Mouse (Mus musculus): Measurements from ENCODE around the gene Scg3. TPM values are rescaled to one million over a fixed set of nuclear protein-coding genes. Genes with fewer than 3 reads are reported as not detected.

The Scg3 gene
- 0.13 and 0.78 TPM in 2 replicates for polyA plus RNA-seq (2016; fragmentation: Nextera tagmentation; extraction: Ambion mirVana)

GRCm38 (mm10) chr9:75683426-75684191, at the start of gene Scg3:
TSS of gene Scg3 (minus strand) at chr9:75684056.
- no peaks in the 10 kb centered on the region; the same call in 1 of the 2 replicates for H3K27me3 ChIP-seq
- no peak within 1 kb of the TSS for H3K27ac ChIP-seq
- H3K4me1 ChIP-seq (replicated peaks): peaks cover 6% of the 10 kb centered on the region; the same call in 1 of the 2 replicates
- peak within 1 kb of the TSS; percentile 29 for H3K4me3 ChIP-seq (replicated peaks)
- peak within 1 kb of the TSS; percentile 57 for H3K4me2 ChIP-seq
- no peaks in the 10 kb centered on the region for H3K36me3 ChIP-seq
- ATAC-seq (ENCODE audit: insufficient number of reproducible peaks, insufficient read depth, low FRiP score, low TSS enrichment, low read depth): peak; percentile 86
- WGBS: 10% methylated on average over 42 of the region's 42 CpGs
- no peak within 1 kb of the TSS for H3K9ac ChIP-seq (replicated peaks)
- no peaks in the 10 kb centered on the region for H3K9me3 ChIP-seq

- 39% methylated on average over 11 of the region's 11 CpGs for WGBS
These were observed 36.3 kb upstream of the Scg3 start for GRCm38 (mm10) chr9:75719952-75720687.

GRCm38 (mm10) chr9:75719481-75719880, 35.6 kb upstream of the Scg3 start:
- Histone ChIP-seq H3K27ac (0 out of 2 replicates have a peak overlapping the region, but pooled peaks have one; percentile 1), H3K36me3 (no peaks in the 10 kb centered on the region), H3K9ac (replicated peaks) (no peak overlapping the region), H3K4me3 (replicated peaks) (no peak overlapping the region), H3K9me3 (no peaks in the 10 kb centered on the region), H3K27me3 (no peaks in the 10 kb centered on the region), H3K4me1 (replicated peaks) (peaks cover 7% of the 10 kb centered on the region; the same call in 1 of the 2 replicates), H3K4me2 (no peak overlapping the region)
- 44% methylated on average over 3 of the region's 3 CpGs for whole genome bisulfite sequencing
- ATAC-seq (ENCODE audit: insufficient number of reproducible peaks, insufficient read depth, low FRiP score, low TSS enrichment, low read depth): no peak; the same call in 1 of the 2 replicates

More at GRCm38 (mm10) chr9:75719952-75720687, 36.3 kb upstream of the Scg3 start:
- no peak overlapping the region for H3K9ac ChIP-seq (replicated peaks)
- H3K4me1 ChIP-seq (replicated peaks): peaks cover 7% of the 10 kb centered on the region; the same call in 1 of the 2 replicates
- 0 out of 2 replicates have a peak overlapping the region, but pooled peaks have one; percentile 1 for H3K27ac ChIP-seq
- no peak overlapping the region for H3K4me3 ChIP-seq (replicated peaks)
- H3K4me2 ChIP-seq: no peak overlapping the region
- H3K36me3 ChIP-seq: no peaks in the 10 kb centered on the region
- no peaks in the 10 kb centered on the region for H3K27me3 ChIP-seq
- ATAC-seq (ENCODE audit: insufficient number of reproducible peaks, insufficient read depth, low FRiP score, low TSS enrichment, low read depth): peak; percentile 75; the same call in 1 of the 2 replicates
- H3K9me3 ChIP-seq: no peaks in the 10 kb centered on the region

- H3K4me3 ChIP-seq (replicated peaks): no peak overlapping the region
- H3K36me3 ChIP-seq: no peaks in the 10 kb centered on the region
- H3K27ac ChIP-seq: no peak overlapping the region
- 85% methylated on average over 3 of the region's 3 CpGs for WGBS
- no peak overlapping the region for H3K9ac ChIP-seq (replicated peaks)
- H3K4me1 ChIP-seq (replicated peaks): peaks cover 6% of the 10 kb centered on the region; the same call in 1 of the 2 replicates
- H3K4me2 ChIP-seq: no peak overlapping the region
- 0 out of 2 replicates have a peak, but pooled peaks cover 3% of the 10 kb centered on the region for H3K9me3 ChIP-seq
- no peak for ATAC-seq (ENCODE audit: insufficient number of reproducible peaks, insufficient read depth, low FRiP score, low TSS enrichment, low read depth)
- no peaks in the 10 kb centered on the region; the same call in 1 of the 2 replicates for H3K27me3 ChIP-seq
These were observed 916 bp upstream of the Scg3 start for GRCm38 (mm10) chr9:75684772-75685171.

GRCm38 (mm10) chr9:75684292-75684691, 436 bp upstream of the Scg3 start:
- Histone ChIP-seq H3K4me2 (peak overlapping the region; percentile 57), H3K9ac (replicated peaks) (no peak overlapping the region), H3K9me3 (no peaks in the 10 kb centered on the region), H3K36me3 (no peaks in the 10 kb centered on the region), H3K4me1 (replicated peaks) (peaks cover 6% of the 10 kb centered on the region; the same call in 1 of the 2 replicates), H3K4me3 (replicated peaks) (peak overlapping the region; percentile 29), H3K27ac (no peak overlapping the region), H3K27me3 (no peaks in the 10 kb centered on the region; the same call in 1 of the 2 replicates)
- 78% methylated on average over 4 of the region's 4 CpGs for WGBS
- no peak for ATAC-seq (ENCODE audit: insufficient number of reproducible peaks, insufficient read depth, low FRiP score, low TSS enrichment, low read depth)

- H3K9me3 ChIP-seq: no peaks in the 10 kb centered on the region
- H3K27ac ChIP-seq: no peak overlapping the region
- no peak for ATAC-seq (ENCODE audit: insufficient number of reproducible peaks, insufficient read depth, low FRiP score, low TSS enrichment, low read depth)
- no peaks in the 10 kb centered on the region; the same call in 1 of the 2 replicates for H3K27me3 ChIP-seq
- H3K4me3 ChIP-seq (replicated peaks): no peak overlapping the region
- peaks cover 6% of the 10 kb centered on the region; the same call in 1 of the 2 replicates for H3K4me1 ChIP-seq (replicated peaks)
- no peaks in the 10 kb centered on the region for H3K36me3 ChIP-seq
- 86% methylated on average over 5 of the region's 5 CpGs for WGBS
- H3K4me2 ChIP-seq: no peak overlapping the region
- H3K9ac ChIP-seq (replicated peaks): no peak overlapping the region
These were observed 3.2 kb downstream of the Scg3 start for GRCm38 (mm10) chr9:75680606-75681005.

- H3K4me2 ChIP-seq: no peak overlapping the region
- 78% methylated on average over 4 of the region's 4 CpGs for WGBS
- peaks cover 6% of the 10 kb centered on the region; the same call in 1 of the 2 replicates for H3K4me1 ChIP-seq (replicated peaks)
- no peaks in the 10 kb centered on the region; the same call in 1 of the 2 replicates for H3K27me3 ChIP-seq
- no peak overlapping the region for H3K4me3 ChIP-seq (replicated peaks)
- H3K36me3 ChIP-seq: no peaks in the 10 kb centered on the region
- no peak overlapping the region for H3K27ac ChIP-seq
- ATAC-seq (ENCODE audit: insufficient number of reproducible peaks, insufficient read depth, low FRiP score, low TSS enrichment, low read depth): no peak
- no peaks in the 10 kb centered on the region for H3K9me3 ChIP-seq
- H3K9ac ChIP-seq (replicated peaks): no peak overlapping the region
These were observed 4.2 kb downstream of the Scg3 start for GRCm38 (mm10) chr9:75679629-75680028.

- H3K4me3 ChIP-seq (replicated peaks): no peak overlapping the region
- H3K9me3 ChIP-seq: no peaks in the 10 kb centered on the region
- no peak overlapping the region for H3K4me2 ChIP-seq
- H3K4me1 ChIP-seq (replicated peaks): no peaks in the 10 kb centered on the region
- no peak overlapping the region for H3K9ac ChIP-seq (replicated peaks)
- no peaks in the 10 kb centered on the region for H3K36me3 ChIP-seq
- no peak for ATAC-seq (ENCODE audit: insufficient number of reproducible peaks, insufficient read depth, low FRiP score, low TSS enrichment, low read depth)
- no peak overlapping the region for H3K27ac ChIP-seq
- no peaks in the 10 kb centered on the region for H3K27me3 ChIP-seq
- 78% methylated on average over 7 of the region's 7 CpGs for WGBS
These were observed 5.5 kb downstream of the Scg3 start for GRCm38 (mm10) chr9:75678341-75678740.

- no peaks in the 10 kb centered on the region for H3K4me1 ChIP-seq (replicated peaks)
- H3K36me3 ChIP-seq: no peaks in the 10 kb centered on the region
- H3K4me2 ChIP-seq: no peak overlapping the region
- no peak overlapping the region for H3K27ac ChIP-seq
- ATAC-seq (ENCODE audit: insufficient number of reproducible peaks, insufficient read depth, low FRiP score, low TSS enrichment, low read depth): no peak
- 67% methylated on average over 7 of the region's 7 CpGs for WGBS
- H3K9ac ChIP-seq (replicated peaks): no peak overlapping the region
- H3K4me3 ChIP-seq (replicated peaks): no peak overlapping the region
- H3K9me3 ChIP-seq: no peaks in the 10 kb centered on the region
- no peaks in the 10 kb centered on the region for H3K27me3 ChIP-seq
These were observed 7.6 kb downstream of the Scg3 start for GRCm38 (mm10) chr9:75676226-75676625.

- Histone ChIP-seq H3K27ac (no peak overlapping the region), H3K36me3 (no peaks in the 10 kb centered on the region), H3K27me3 (no peaks in the 10 kb centered on the region), H3K4me3 (replicated peaks) (no peak overlapping the region), H3K4me2 (no peak overlapping the region), H3K9ac (replicated peaks) (no peak overlapping the region), H3K4me1 (replicated peaks) (no peaks in the 10 kb centered on the region), H3K9me3 (no peaks in the 10 kb centered on the region)
- WGBS: 84% methylated on average over 6 of the region's 6 CpGs
- ATAC-seq (ENCODE audit: insufficient number of reproducible peaks, insufficient read depth, low FRiP score, low TSS enrichment, low read depth): no peak
These were observed 11.1 kb downstream of the Scg3 start for GRCm38 (mm10) chr9:75672769-75673168.

GRCm38 (mm10) chr9:75666612-75667011, 17.2 kb downstream of the Scg3 start:
- H3K4me1 ChIP-seq (replicated peaks): no peaks in the 10 kb centered on the region
- no peak overlapping the region for H3K9ac ChIP-seq (replicated peaks)
- no peak overlapping the region for H3K27ac ChIP-seq
- WGBS: 76% methylated on average over 5 of the region's 5 CpGs
- ATAC-seq (ENCODE audit: insufficient number of reproducible peaks, insufficient read depth, low FRiP score, low TSS enrichment, low read depth): no peak
- no peak overlapping the region for H3K4me3 ChIP-seq (replicated peaks)
- no peaks in the 10 kb centered on the region for H3K36me3 ChIP-seq
- H3K27me3 ChIP-seq: no peaks in the 10 kb centered on the region
- no peaks in the 10 kb centered on the region for H3K9me3 ChIP-seq
- H3K4me2 ChIP-seq: no peak overlapping the region

Measured in limb, embryonic 12.5 days (tissue).